Mouse (Mus musculus) frontal cortex, postnatal 36 days (tissue): ENCODE results near the gene Tns3.

Experiments
- DNase-seq, 2 experiments: peaks; one replicate each; pipeline ENCODE4 v3.0.0; 2022; ENCODE audit warnings: low spot score in 2 of 2

Gene Tns3

GRCm38 (mm10) chr11:8440221-8440620 is 224.1 kb downstream of the Tns3 start:
- no peak for DNase-seq

GRCm38 (mm10) chr11:8439035-8439434 is 225.3 kb downstream of the Tns3 start:
- no peak for DNase-seq

- DNase-seq: no peak
Observed at GRCm38 (mm10) chr11:8438269-8438668, 226.1 kb downstream of the Tns3 start.

- no peak for DNase-seq
Observed at GRCm38 (mm10) chr11:8435101-8435500, 229.2 kb downstream of the Tns3 start.

GRCm38 (mm10) chr11:8434366-8434765 is 230.0 kb downstream of the Tns3 start:
- no peak for DNase-seq

GRCm38 (mm10) chr11:8433443-8433842 is 230.9 kb downstream of the Tns3 start:
- no peak for DNase-seq

GRCm38 (mm10) chr11:8432941-8433340 is 231.4 kb downstream of the Tns3 start:
- no peak for DNase-seq

- no peak for DNase-seq
Observed at GRCm38 (mm10) chr11:8427660-8428059, 236.7 kb downstream of the Tns3 start.

GRCm38 (mm10) chr11:8425226-8425570 is 239.1 kb downstream of the Tns3 start:
- no peak for DNase-seq

GRCm38 (mm10) chr11:8424342-8425225 is 239.8 kb downstream of the Tns3 start:
- DNase-seq: peak; percentile 76 to 81

- peak; percentile 70 to 86 for DNase-seq
Observed at GRCm38 (mm10) chr11:8405225-8405899, 259.0 kb downstream of the Tns3 start.

GRCm38 (mm10) chr11:8401328-8401727 is 263.0 kb downstream of the Tns3 start:
- no peak for DNase-seq

- no peak for DNase-seq
Observed at GRCm38 (mm10) chr11:8396329-8396728, 268.0 kb downstream of the Tns3 start.

- DNase-seq: no peak
Observed at GRCm38 (mm10) chr11:8391564-8391963, 272.8 kb downstream of the Tns3 start.

- DNase-seq: no peak
Observed at GRCm38 (mm10) chr11:8385891-8386405, 278.4 kb downstream of the Tns3 start.
